Mouse (Mus musculus): ENCODE results near the gene Zfr. TPM values are rescaled to one million over a fixed set of nuclear protein-coding genes. Genes with fewer than 3 reads are reported as not detected.

The Zfr gene
- total and polyA plus RNA-seq, 3 experiments: 47.5 to 89.8 (median 84.9) TPM

DNA sequence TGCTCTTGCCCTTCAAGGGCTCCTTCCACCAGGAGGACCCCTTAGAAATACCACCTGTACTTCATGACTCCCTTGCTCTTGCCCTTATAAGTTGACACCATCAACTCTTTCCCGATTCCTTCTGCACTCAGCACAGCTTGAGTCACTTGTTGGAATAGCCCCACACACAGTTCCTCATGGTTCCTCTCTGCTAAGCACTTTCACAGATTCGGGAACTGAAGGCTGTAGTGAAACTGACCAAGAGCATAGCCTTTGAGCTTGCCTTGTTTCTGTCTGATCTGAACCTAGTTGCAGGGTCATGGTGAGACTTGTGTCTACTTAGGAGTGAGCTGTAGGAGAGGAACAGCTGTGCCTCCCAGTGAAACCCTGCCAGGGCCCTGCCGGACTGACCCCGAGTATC is 115.4 kb downstream of the Zfr start:
- no peak overlapping the region for H3K27ac ChIP-seq (ENCODE audit: insufficient read depth, low read depth)
- no peaks in the 10 kb centered on the region; the same call in 1 of the 2 replicates for H3K79me2 ChIP-seq (replicated peaks; ENCODE audit: control insufficient read depth, extremely low read depth, insufficient read depth, poor library complexity, severe bottlenecking)
- no peak overlapping the region for H3K4me3 ChIP-seq (replicated peaks in 1 of 3; ENCODE audit: low read depth in 2 of 3, low read length in 2 of 3, poor library complexity in 1 of 3)
- no peak for DNase-seq (ENCODE audit: extremely low read depth)
- H3K4me2 ChIP-seq (ENCODE audit: insufficient read depth, low read depth, poor library complexity, severe bottlenecking): no peak overlapping the region; the same call in 1 of the 2 replicates
- no peak overlapping the region for H3K9ac ChIP-seq (ENCODE audit: insufficient read depth, low read depth)
- H3K9me3 ChIP-seq (replicated peaks; ENCODE audit: low read length): no peaks in the 10 kb centered on the region
- dilution Hi-C loops (cut with MboI; ENCODE audit: extremely low pct_ligation_motif_present, extremely low pct_unique_long_range_greater_than_20kb, low sequenced_read_pairs) (no loop called here), in situ Hi-C loops (cut with MboI; ENCODE audit: low pct_ligation_motif_present, low pct_unique_long_range_greater_than_20kb, low sequenced_read_pairs) (no loop called here)
- peaks cover 33 to 85% of the 10 kb centered on the region in 2 experiments for H3K4me1 ChIP-seq (ENCODE audit: control insufficient read depth in 1 of 2, insufficient read depth in 2 of 2)
- TF ChIP-seq NRF1 (IDR thresholded peaks at IDR 0.05; ENCODE audit: low read depth, low read length): no peak
- no peak for TF ChIP-seq HCFC1 (IDR thresholded peaks at IDR 0.05; ENCODE audit: low read depth, low read length)
- no peak for TF ChIP-seq SIN3A (IDR thresholded peaks at IDR 0.05; ENCODE audit: low read length)
- no peak for TF ChIP-seq UBTF (IDR thresholded peaks at IDR 0.05; ENCODE audit: low read depth, low read length)
- TF ChIP-seq MAFK (IDR thresholded peaks at IDR 0.05; ENCODE audit: insufficient replicate concordance, low read length): no peak
- no peak for TF ChIP-seq USF1 (IDR thresholded peaks at IDR 0.05; ENCODE audit: low read depth, low read length)
- TF ChIP-seq NELFE (IDR thresholded peaks at IDR 0.05; ENCODE audit: low read depth, low read length): no peak
- no peak for TF ChIP-seq ZNF384 (IDR thresholded peaks at IDR 0.05; ENCODE audit: low read depth, low read length)
- peaks cover 15 to 49% of the 10 kb centered on the region in 2 experiments for H3K36me3 ChIP-seq (replicated peaks in 1 of 2; ENCODE audit: control insufficient read depth in 1 of 2, insufficient read depth in 1 of 2, low read length in 1 of 2)
- H3K27me3 ChIP-seq (replicated peaks): no peaks in the 10 kb centered on the region

Other genes with a start within 250 kb of the Zfr start
- gene Npr3, start 210.5 kb upstream of the Zfr start, total RNA-seq (2012; rRNA removed): 0.04 TPM in 1 of 2 replicates, not detected in the other
- not detected in 2 replicates for gene Npr3, start 210.5 kb upstream of the Zfr start, total RNA-seq (2014; rRNA removed)
- gene Npr3, start 210.5 kb upstream of the Zfr start, polyA plus RNA-seq (2012; ENCODE audit: insufficient read length, low read depth): not detected in 2 replicates
- gene Sub1, start 120.8 kb upstream of the Zfr start, total RNA-seq (2012; rRNA removed): 553 and 781 TPM in 2 replicates
- gene Sub1, start 120.8 kb upstream of the Zfr start, total RNA-seq (2014; rRNA removed): 2,677 and 3,148 TPM in 2 replicates
- gene Sub1, start 120.8 kb upstream of the Zfr start, polyA plus RNA-seq (2012; ENCODE audit: insufficient read length, low read depth): 1,927 and 2,021 TPM in 2 replicates
- 8.2 and 8.6 TPM in 2 replicates for gene Mtmr12, start 87.2 kb downstream of the Zfr start, total RNA-seq (2012; rRNA removed)
- 11.0 and 12.3 TPM in 2 replicates for gene Mtmr12, start 87.2 kb downstream of the Zfr start, total RNA-seq (2014; rRNA removed)
- gene Mtmr12, start 87.2 kb downstream of the Zfr start, polyA plus RNA-seq (2012; ENCODE audit: insufficient read length, low read depth): 15.3 and 16.3 TPM in 2 replicates
- 67.2 and 75.2 TPM in 2 replicates for gene Golph3, start 203.6 kb downstream of the Zfr start, total RNA-seq (2012; rRNA removed)
- gene Golph3, start 203.6 kb downstream of the Zfr start, total RNA-seq (2014; rRNA removed): 208 and 214 TPM in 2 replicates
- 90.7 and 97.2 TPM in 2 replicates for gene Golph3, start 203.6 kb downstream of the Zfr start, polyA plus RNA-seq (2012; ENCODE audit: insufficient read length, low read depth)
- 17.6 and 21.5 TPM in 2 replicates for gene 1810049J17Rik, start 204.1 kb downstream of the Zfr start, total RNA-seq (2012; rRNA removed)
- not detected in 2 replicates for gene 1810049J17Rik, start 204.1 kb downstream of the Zfr start, total RNA-seq (2014; rRNA removed)
- gene 1810049J17Rik, start 204.1 kb downstream of the Zfr start, polyA plus RNA-seq (2012; ENCODE audit: insufficient read length, low read depth): 0.74 TPM in 1 of 2 replicates, not detected in the other